Mouse (Mus musculus) naive thymus-derived CD4-positive, alpha-beta T cell, adult 2 months (primary cell): Measurements from ENCODE around the gene Bora.
"Not testable (repeated sequence)": the region's sequence is repeated elsewhere in the genome, so short reads cannot be mapped to it uniquely, and the experiment has no call there.

Experiments
- DNase-seq: peaks from one replicate; pipeline ENCODE4 v3.0.0-alpha.2; 2011; ENCODE audit warnings: low read depth

Bora gene

GRCm38 (mm10) chr14:99046031-99046781 is at the start of gene Bora, which contains the start of gene Mzt1:
TSS of gene Bora (plus strand) at chr14:99046222.
TSS of gene Mzt1 (minus strand) at chr14:99046134.
- peak; percentile 96 for DNase-seq

- DNase-seq = no peak
Observed at GRCm38 (mm10) chr14:99010224-99010919, 35.6 kb upstream of the Bora start.

DNA sequence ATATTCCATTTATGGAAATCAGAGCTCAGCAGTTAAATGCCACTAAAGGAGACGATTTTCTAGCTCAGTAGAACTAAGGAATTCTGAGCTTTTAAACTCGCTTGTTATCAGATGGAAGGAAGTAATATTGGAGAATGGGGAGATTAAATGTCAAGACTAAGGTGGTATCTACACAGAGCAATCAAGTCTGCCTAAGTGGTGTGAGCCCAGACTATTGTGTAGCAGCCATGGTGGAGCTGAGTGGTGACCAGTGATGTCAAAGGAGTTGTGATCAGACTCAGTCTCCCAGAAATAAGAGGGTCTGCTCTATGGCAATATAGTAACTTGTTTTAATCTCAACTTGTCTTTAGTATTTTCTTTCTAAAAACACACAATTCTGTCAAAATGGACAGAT is 35.1 kb upstream of the Bora start:
- DNase-seq = no peak

- no peak for DNase-seq
Observed at GRCm38 (mm10) chr14:99018691-99019090, 27.3 kb upstream of the Bora start.

DNA sequence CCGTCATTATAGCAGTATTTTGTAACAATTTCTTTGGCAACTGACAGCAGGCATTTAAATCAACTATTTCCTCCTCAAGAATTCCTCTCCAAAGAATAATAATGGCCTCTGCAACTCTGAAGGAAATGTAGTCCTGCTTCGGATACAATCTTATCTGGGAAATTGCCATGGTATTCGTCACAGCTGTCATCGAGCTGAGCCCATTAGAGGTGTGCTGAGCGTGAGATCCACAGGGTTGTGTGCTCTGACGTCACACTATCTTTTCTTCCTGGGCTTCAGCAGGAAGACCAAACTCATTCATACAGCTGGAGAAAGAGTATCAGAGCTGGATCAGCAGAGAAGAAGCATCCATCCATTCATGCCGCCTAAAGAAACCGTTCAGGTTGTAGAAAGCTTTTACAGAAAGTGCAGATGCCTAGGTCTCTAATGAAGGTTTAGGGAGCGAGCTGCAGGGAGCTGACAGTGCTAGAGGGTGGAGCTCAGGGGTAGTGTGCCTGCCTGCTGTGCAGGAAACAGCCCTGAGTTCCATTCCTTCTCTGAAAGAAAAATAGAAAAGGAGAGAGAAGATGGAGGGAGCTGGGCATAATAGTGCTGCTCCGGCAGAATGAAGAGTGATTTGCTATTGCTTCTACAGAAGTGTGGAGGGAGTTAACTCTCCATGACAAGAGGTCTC is 26.8 kb upstream of the Bora start:
- DNase-seq = no peak

- no peak for DNase-seq
Observed at GRCm38 (mm10) chr14:99022346-99023086, 23.5 kb upstream of the Bora start.

DNA sequence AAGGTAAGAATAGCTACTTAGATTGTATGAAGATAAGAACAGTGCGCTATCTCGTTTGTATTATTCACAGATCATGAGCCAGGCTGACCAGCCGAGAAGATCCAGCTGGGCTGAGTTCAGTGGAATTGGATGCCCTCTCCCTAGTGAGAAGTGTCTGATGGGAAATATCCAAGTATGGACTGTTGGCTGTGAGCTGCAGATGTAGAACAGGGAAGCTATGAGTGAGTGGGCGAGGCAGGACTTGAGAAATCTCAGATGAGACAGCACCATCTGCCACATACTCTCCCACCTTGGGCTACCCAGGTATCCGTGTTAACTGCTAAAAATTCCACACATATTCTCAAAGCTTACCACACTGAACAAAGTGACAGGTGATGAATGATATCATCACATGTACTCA is 16.0 kb upstream of the Bora start:
- no peak for DNase-seq

DNA sequence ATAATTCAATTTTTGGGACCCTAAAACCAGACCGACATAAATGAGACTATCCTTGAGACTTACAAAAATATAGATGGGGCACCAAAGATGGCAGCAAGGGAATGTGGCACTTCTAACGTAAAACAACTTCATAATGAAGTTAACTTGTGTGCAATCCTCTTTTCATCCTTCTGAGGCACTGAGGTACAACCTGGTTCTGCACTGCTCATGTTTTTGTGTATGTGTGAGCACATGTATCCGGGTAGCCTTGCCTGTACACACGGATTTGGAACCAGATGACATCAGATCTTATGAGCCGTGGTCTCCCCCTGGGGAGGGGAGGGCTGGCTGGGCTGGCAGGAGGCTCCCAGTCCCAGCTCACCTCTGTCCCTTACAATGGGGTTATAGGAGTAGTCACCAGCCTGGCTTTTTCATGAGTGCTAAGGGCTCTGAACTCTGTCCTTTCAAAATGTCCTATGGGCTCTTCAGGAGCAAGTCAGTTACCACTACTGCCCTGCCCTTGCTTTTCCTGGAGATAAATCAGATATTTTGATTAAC is 14.6 kb upstream of the Bora start:
- no peak for DNase-seq

DNA sequence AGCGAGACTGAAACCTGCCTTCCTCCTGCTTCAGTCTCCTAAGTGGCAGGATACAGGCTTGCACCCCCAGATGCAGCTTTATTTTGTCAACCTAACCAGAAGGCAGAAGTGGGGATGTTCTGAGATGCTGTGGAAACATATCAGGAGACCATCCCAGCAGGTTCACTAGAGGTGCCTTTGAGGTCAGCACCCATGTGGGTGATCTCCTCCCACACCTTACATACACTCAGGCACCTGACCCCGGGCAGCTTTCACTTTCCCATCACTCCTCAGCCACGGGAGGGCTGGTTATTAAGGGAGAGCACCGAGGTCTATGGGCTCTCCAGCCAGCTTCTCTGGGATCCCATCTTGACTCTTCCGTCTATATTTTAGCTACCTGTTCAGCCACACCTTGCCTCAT is 13.4 kb upstream of the Bora start:
- DNase-seq = no peak

DNA sequence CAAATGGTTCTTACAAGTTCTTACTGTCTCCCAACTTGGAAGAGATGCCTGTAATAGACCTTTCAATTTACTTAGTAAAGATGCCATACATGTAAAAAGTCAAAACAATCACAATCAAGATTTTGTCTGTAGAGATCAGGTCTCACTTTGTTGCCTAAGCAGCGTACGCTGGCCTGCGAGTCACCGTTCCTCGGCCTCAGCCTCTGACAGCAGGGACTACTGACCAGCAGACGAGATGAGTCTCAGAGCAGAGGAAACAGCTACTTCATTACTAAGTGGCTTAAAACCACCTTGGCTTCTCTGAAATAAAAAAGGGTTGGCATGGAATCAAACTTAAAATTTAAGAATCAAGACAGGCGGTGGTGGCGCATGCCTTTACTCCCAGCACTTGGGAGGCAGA is 11.2 kb upstream of the Bora start:
- DNase-seq = not testable (repeated sequence)

DNA sequence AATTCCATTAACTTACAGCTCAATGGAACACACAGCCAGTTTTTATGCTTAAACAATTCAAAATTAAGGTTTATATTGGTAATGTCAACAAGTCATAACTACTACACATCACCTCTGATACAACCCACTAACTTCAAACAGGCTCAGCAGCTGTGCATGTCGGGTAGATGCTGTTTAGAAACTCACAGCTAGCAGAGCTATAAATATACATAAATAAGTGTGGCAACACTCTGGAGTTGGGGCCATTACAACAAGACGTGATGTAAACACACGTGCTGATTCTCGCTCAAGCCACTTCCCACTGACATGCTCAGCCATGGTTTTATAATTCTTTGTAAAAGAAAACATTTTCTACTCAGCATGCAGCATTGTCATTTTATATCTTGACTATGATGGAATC is 10.0 kb upstream of the Bora start:
- no peak for DNase-seq

DNA sequence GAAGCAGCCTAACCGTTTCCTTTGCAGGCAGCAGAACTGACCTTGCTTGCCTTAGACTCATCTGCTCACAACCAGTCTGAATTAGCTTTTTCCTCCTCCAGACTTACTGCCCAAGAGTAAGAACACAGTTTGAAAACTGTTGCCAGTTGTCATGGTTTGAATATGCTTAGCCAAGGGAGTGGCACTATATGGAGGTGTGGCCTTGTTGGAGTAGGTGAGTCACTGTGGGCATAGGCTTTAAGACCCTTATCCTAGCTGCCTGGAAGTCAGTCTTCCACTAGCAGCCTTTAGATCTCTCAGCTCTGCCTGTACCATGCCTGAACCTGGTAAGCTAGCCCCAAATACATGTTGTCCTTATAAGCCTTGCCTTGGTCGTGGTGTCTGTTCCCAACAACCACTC is 8.3 kb upstream of the Bora start:
- DNase-seq = no peak

DNA sequence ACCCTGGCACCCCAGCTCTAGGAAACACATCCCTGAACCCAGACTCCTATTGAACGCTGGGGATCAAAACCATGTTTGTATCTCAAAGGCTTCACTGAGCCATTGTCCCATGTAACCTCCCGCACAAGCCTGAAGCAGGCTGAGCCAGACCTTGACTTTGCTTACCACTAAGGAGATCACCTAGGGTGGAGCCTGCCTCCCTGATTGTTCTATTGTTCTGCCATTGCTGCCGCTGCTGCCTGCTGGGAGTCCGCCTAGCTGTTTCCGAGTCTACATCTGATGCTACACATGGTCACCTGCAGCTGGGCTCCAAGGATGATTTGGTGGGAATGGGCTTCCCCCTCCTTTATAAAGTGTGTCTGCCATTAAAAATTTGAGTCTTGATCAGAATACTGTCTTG is 6.7 kb upstream of the Bora start:
- not testable (repeated sequence) for DNase-seq

DNA sequence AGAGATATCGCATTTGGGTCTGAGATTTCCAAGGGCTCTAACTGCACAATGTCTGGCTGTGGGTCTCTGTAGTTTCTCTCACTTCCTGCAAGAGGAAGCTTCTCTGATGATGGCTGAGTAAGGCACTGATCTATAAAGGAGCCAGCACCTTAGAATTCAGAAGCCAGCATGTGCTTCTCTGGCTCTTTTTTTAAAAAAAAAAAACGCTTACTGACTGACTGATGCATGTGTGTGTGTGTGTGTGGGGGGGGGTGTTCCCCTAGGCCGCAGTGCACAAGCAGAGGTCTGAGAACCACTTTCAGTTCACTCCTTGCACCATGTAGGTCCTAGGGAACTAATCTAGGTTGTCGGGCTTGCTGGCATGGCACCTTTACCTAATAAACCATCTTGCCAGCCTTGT is 4.6 kb upstream of the Bora start:
- DNase-seq = peak; percentile 54

DNA sequence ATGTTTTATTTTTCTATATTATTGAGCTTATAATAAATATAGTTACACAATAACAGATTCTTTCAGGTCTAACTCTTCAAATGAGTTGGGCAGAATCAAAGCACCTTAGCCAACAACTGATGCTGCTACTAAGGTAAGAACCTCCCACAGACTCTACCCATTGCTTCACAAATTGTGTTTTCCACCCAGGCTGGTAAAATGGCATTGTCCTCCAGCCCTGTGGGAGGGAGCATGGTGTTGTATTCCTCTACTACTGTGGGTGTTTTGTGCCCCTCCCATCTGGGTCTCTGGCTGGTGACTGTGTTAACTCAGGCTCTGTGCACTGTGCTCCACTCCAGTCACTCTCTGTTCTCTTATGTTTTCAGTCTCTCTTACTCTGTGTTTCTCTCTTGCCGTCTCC is 2.5 kb upstream of the Bora start:
- DNase-seq = peak; percentile 19

DNA sequence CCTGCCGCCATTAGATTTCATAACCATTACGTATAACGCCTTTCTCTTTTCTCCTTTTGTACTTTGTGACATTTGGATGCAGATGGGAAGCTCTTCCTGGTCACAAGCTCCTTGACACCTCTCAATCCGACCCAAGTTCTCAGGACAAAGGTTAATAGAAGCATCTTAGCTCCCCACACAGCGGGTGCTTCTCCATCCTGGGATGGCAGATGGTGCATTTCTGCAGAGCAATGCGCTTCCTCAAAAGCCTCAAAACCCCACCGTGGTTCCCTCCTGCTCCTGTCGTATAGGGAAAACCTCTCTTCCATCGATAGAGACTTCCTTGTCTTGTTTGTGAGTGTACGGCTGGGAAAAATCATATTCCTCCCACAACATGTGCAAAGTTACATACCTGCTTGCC is 1.9 kb upstream of the Bora start:
- DNase-seq = peak; percentile 5

DNA sequence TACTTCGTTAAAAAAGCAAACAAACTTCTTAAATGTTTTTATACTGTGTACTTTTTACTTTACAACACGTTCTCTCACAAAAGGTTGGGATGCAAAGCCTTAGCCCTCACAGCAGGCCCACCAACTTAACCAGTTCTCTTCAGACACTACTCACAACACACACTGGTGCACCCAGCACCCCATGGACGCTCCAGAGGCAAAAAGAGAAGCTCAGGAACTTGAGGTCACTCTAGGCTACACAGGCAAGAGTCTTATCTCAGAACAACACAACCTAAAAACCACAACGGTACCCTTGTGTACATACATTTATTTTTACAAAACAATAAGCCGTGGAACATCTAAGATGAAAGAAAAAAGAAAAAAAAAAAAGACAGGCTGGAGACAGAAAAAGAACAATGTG is 1.3 kb upstream of the Bora start:
- no peak for DNase-seq

- DNase-seq = peak; percentile 65
Observed at GRCm38 (mm10) chr14:99045378-99046030, 518 bp upstream of the Bora start.

GRCm38 (mm10) chr14:99046782-99047181 is 760 bp downstream of the Bora start:
- DNase-seq = peak; percentile 61

GRCm38 (mm10) chr14:99058959-99059586 is 13.1 kb downstream of the Bora start:
- no peak for DNase-seq

- DNase-seq = no peak
Observed at GRCm38 (mm10) chr14:99060616-99061015, 14.6 kb downstream of the Bora start.
